Mouse (Mus musculus) midbrain, embryonic 11.5 days (tissue): ENCODE results near the gene Krtap28-13. TPM values are rescaled to one million over a fixed set of nuclear protein-coding genes. Genes with fewer than 3 reads are reported as not detected.

Experiments
- ATAC-seq: fragments of 200-750 bp; cut with Nextera tagmentation; 2 replicates; pipeline ENCODE4 v1.8.0; 2017; ENCODE audit warnings: moderate TSS enrichment, moderate library complexity; ENCODE audit not compliant: low FRiP score
- DNase-seq: peaks from one replicate; pipeline ENCODE4 v3.0.0; 2015; ENCODE audit warnings: low spot score; ENCODE audit errors: missing footprints
- H3K27ac ChIP-seq: fragments of 300-500 bp; sonication (generic); 2 replicates; pipeline ENCODE4 v1.5.1; 2014; ENCODE audit warnings: low read depth, low read length
- H3K27me3 ChIP-seq: fragments of 300-500 bp; sonication (generic); 2 replicates; pipeline ENCODE4 v1.6.1; 2014; ENCODE audit warnings: mild to moderate bottlenecking, low read length, moderate library complexity, mixed read lengths; ENCODE audit not compliant: control insufficient read depth, insufficient read depth
- H3K36me3 ChIP-seq: fragments of 300-500 bp; sonication (generic); 2 replicates; pipeline ENCODE4 v1.6.1; 2014; ENCODE audit warnings: mild to moderate bottlenecking, low read length, moderate library complexity, mixed read lengths; ENCODE audit not compliant: control insufficient read depth, insufficient read depth
- H3K4me1 ChIP-seq: fragments of 300-500 bp; sonication (generic); 2 replicates; pipeline ENCODE4 v1.6.1; 2014; ENCODE audit warnings: low read length; ENCODE audit not compliant: control insufficient read depth, insufficient read depth
- H3K4me2 ChIP-seq: fragments of 300-500 bp; sonication (generic); 2 replicates; pipeline ENCODE4 v1.6.1; 2014; ENCODE audit warnings: mild to moderate bottlenecking, moderate library complexity
- H3K4me3 ChIP-seq: fragments of 300-500 bp; sonication (generic); 2 replicates; pipeline ENCODE4 v1.5.1; 2014; ENCODE audit warnings: low read depth, low read length
- H3K9ac ChIP-seq: fragments of 300-500 bp; sonication (generic); 2 replicates; pipeline ENCODE4 v1.6.1; 2014; ENCODE audit warnings: low read length
- H3K9me3 ChIP-seq: fragments of 300-500 bp; sonication (generic); 2 replicates; pipeline ENCODE4 v1.6.1; 2016; ENCODE audit warnings: low read length; ENCODE audit not compliant: control insufficient read depth
- WGBS: fragments of 180-500 bp; shearing (Covaris S2); extraction: QIAGEN DNeasy Blood & Tissue Kit; methylation state at CpG from one replicate; pipeline ENCODE4 v1.1.7; 2014; 5-methylcytosine and 5-hydroxymethylcytosine counted together
- polyA plus RNA-seq: library from polyadenylated mRNA; unstranded; fragments of >200 nt; fragmentation: Nextera tagmentation; extraction: Ambion mirVana; gene quantifications from 2 replicates; pipeline ENCODE4 v1.2.1, GENCODE M21; 2014

Krtap28-13 gene
- polyA plus RNA-seq, 1 experiment from 2014 or later, result not detected

- Histone ChIP-seq H3K9me3 (no peaks in the 10 kb centered on the region), H3K4me3 (no peak overlapping the region), H3K27me3 (no peaks in the 10 kb centered on the region), H3K27ac (no peak overlapping the region), H3K4me2 (no peak overlapping the region), H3K36me3 (no peaks in the 10 kb centered on the region), H3K4me1 (no peaks in the 10 kb centered on the region), H3K9ac (no peak overlapping the region)
- 82% methylated on average over 4 of the region's 4 CpGs for WGBS
- DNase-seq (no peak), ATAC-seq (0 out of 2 replicates have a peak, but pooled peaks have one; percentile 9)
These were observed 21.6 kb upstream of the Krtap28-13 start for GRCm38 (mm10) chr1:83039080-83039479.

- WGBS, result 96% methylated on average over 2 of the region's 2 CpGs
- Histone ChIP-seq H3K27me3 (no peaks in the 10 kb centered on the region), H3K4me1 (no peaks in the 10 kb centered on the region), H3K4me2 (no peak within 1 kb of the TSS), H3K27ac (no peak within 1 kb of the TSS), H3K36me3 (no peaks in the 10 kb centered on the region), H3K9me3 (no peaks in the 10 kb centered on the region), H3K4me3 (no peak within 1 kb of the TSS), H3K9ac (no peak within 1 kb of the TSS)
- ATAC-seq (no peak), DNase-seq (no peak)
These were observed 18.4 kb upstream of the Krtap28-13 start, which contains the start of gene Krtap28-10 for GRCm38 (mm10) chr1:83042380-83042779. Gene Krtap28-10, minus strand, starts transcription at chr1:83042480.

- no peak for DNase-seq
- WGBS, result 85% methylated on average over 5 of the region's 5 CpGs
- no peaks in the 10 kb centered on the region for H3K27me3 ChIP-seq
- no peaks in the 10 kb centered on the region for H3K9me3 ChIP-seq
- H3K4me2 ChIP-seq, result no peak within 1 kb of the TSS
- no peaks in the 10 kb centered on the region for H3K4me1 ChIP-seq
- no peak within 1 kb of the TSS for H3K9ac ChIP-seq
- no peak for ATAC-seq
- H3K27ac ChIP-seq, result no peak within 1 kb of the TSS
- H3K36me3 ChIP-seq, result no peaks in the 10 kb centered on the region
- H3K4me3 ChIP-seq, result no peak within 1 kb of the TSS
These were observed 15.8 kb upstream of the Krtap28-13 start, which contains the start of gene Gm47969 for GRCm38 (mm10) chr1:83044882-83045427. Gene Gm47969, plus strand, starts transcription at chr1:83044932.

- DNase-seq (no peak), ATAC-seq (no peak)
- no peak overlapping the region for H3K27ac ChIP-seq
- H3K27me3 ChIP-seq, result no peaks in the 10 kb centered on the region
- H3K9me3 ChIP-seq, result no peaks in the 10 kb centered on the region
- no peak overlapping the region for H3K4me3 ChIP-seq
- no peak overlapping the region for H3K9ac ChIP-seq
- H3K4me1 ChIP-seq, result no peaks in the 10 kb centered on the region
- H3K36me3 ChIP-seq, result no peaks in the 10 kb centered on the region
- 58% methylated on average over 1 of the region's 1 CpGs for WGBS
- no peak overlapping the region for H3K4me2 ChIP-seq
These were observed 2.2 kb upstream of the Krtap28-13 start for GRCm38 (mm10) chr1:83058481-83058880.

GRCm38 (mm10) chr1:83059278-83059677, 1.5 kb upstream of the Krtap28-13 start, which contains the start of gene A030005K14Rik:
Gene A030005K14Rik, minus strand, starts transcription at chr1:83059378.
- no peaks in the 10 kb centered on the region for H3K36me3 ChIP-seq
- 89% methylated on average over 9 of the region's 9 CpGs for WGBS
- H3K4me1 ChIP-seq, result no peaks in the 10 kb centered on the region
- H3K27me3 ChIP-seq, result no peaks in the 10 kb centered on the region
- ATAC-seq, result no peak
- H3K4me3 ChIP-seq, result no peak within 1 kb of the TSS
- no peak within 1 kb of the TSS for H3K4me2 ChIP-seq
- no peak within 1 kb of the TSS for H3K27ac ChIP-seq
- H3K9me3 ChIP-seq, result no peaks in the 10 kb centered on the region
- DNase-seq, result no peak
- no peak within 1 kb of the TSS for H3K9ac ChIP-seq

- Histone ChIP-seq H3K36me3 (no peaks in the 10 kb centered on the region), H3K27me3 (no peaks in the 10 kb centered on the region), H3K4me2 (no peak overlapping the region), H3K4me1 (no peaks in the 10 kb centered on the region), H3K9me3 (no peaks in the 10 kb centered on the region), H3K4me3 (no peak overlapping the region), H3K9ac (no peak overlapping the region), H3K27ac (no peak overlapping the region)
- 26% methylated on average over 3 of the region's 3 CpGs for WGBS
- DNase-seq, result peak; percentile 89
- 0 out of 2 replicates have a peak, but pooled peaks have one; percentile 11 for ATAC-seq
These were observed 4.1 kb downstream of the Krtap28-13 start for GRCm38 (mm10) chr1:83064851-83065250.

- Histone ChIP-seq H3K4me2 (no peak overlapping the region), H3K27ac (no peak overlapping the region), H3K36me3 (no peaks in the 10 kb centered on the region), H3K27me3 (no peaks in the 10 kb centered on the region), H3K4me3 (no peak overlapping the region), H3K4me1 (no peaks in the 10 kb centered on the region), H3K9ac (no peak overlapping the region), H3K9me3 (no peaks in the 10 kb centered on the region)
- ATAC-seq, result no peak
- WGBS, result 95% methylated on average over 4 of the region's 4 CpGs
- DNase-seq, result no peak
These were observed 5.8 kb downstream of the Krtap28-13 start for GRCm38 (mm10) chr1:83066577-83066976.

GRCm38 (mm10) chr1:83067205-83067604, 6.5 kb downstream of the Krtap28-13 start:
- Histone ChIP-seq H3K27me3 (no peaks in the 10 kb centered on the region), H3K4me1 (no peaks in the 10 kb centered on the region), H3K4me2 (no peak overlapping the region), H3K9me3 (no peaks in the 10 kb centered on the region), H3K27ac (no peak overlapping the region), H3K36me3 (no peaks in the 10 kb centered on the region), H3K4me3 (no peak overlapping the region), H3K9ac (no peak overlapping the region)
- WGBS, result 92% methylated on average over 10 of the region's 10 CpGs
- ATAC-seq (no peak), DNase-seq (no peak)

GRCm38 (mm10) chr1:83075526-83076189, 14.9 kb downstream of the Krtap28-13 start:
- Histone ChIP-seq H3K36me3 (no peaks in the 10 kb centered on the region), H3K27me3 (no peaks in the 10 kb centered on the region), H3K4me2 (peak overlapping the region; percentile 23; the same call in 1 of the 2 replicates), H3K9me3 (no peaks in the 10 kb centered on the region), H3K27ac (no peak overlapping the region), H3K4me3 (no peak overlapping the region), H3K9ac (peak overlapping the region; percentile 47), H3K4me1 (no peaks in the 10 kb centered on the region)
- 42% methylated on average over 15 of the region's 15 CpGs for WGBS
- ATAC-seq, result peak; percentile 61
- peak; percentile 81 for DNase-seq
